Mouse (Mus musculus): ENCODE data around the gene Gm12216. TPM values are rescaled to one million over a fixed set of nuclear protein-coding genes. Genes with fewer than 3 reads are reported as not detected.

Gene Gm12216
- polyA plus RNA-seq, 2 experiments, result 0.43 to 0.74 TPM

GRCm38 (mm10) chr11:53769760-53770124, 89.3 kb downstream of the Gm12216 start, which contains the start of gene Irf1:
Gene Irf1, plus strand, starts transcription at chr11:53770014.
- Histone ChIP-seq H3K9ac (ENCODE audit: low read depth, low read length, severe bottlenecking) (peak within 1 kb of the TSS; percentile 68), H3K4me3 (replicated peaks; ENCODE audit: low read length) (peak within 1 kb of the TSS; percentile 77), H3K4me1 (ENCODE audit: control insufficient read depth, insufficient read depth, low read length) (peaks cover 9% of the 10 kb centered on the region; the same call in 1 of the 2 replicates), H3K27ac (replicated peaks; ENCODE audit: low read depth, low read length) (peak within 1 kb of the TSS; percentile 9), H3K36me3 (ENCODE audit: control insufficient read depth, insufficient read depth, low read length) (peaks cover 13% of the 10 kb centered on the region; the same call in 1 of the 2 replicates), H3K27me3 (ENCODE audit: control insufficient read depth, insufficient read depth, low read length) (no peaks in the 10 kb centered on the region), H3K4me2 (replicated peaks; ENCODE audit: low read depth, low read length, severe bottlenecking) (peak within 1 kb of the TSS; percentile 82), H3K9me3 (ENCODE audit: control insufficient read depth, low read length) (no peaks in the 10 kb centered on the region)
- ATAC-seq (ENCODE audit: low FRiP score, low read depth), result peak; percentile 93
- under 1% methylated on average over 36 of the region's 40 CpGs for WGBS
- TF ChIP-seq POLR2A (IDR thresholded peaks at IDR 0.05; ENCODE audit: borderline replicate concordance, extremely low read depth, insufficient read depth, insufficient read length), result peak; percentile 64; the same call in 1 of the 2 replicates
- DNase-seq (ENCODE audit: low spot score), result peak; percentile 89

GRCm38 (mm10) chr11:53769185-53769576, 89.9 kb downstream of the Gm12216 start:
- 55% methylated on average over 12 of the region's 12 CpGs for WGBS
- H3K4me3 ChIP-seq (replicated peaks; ENCODE audit: low read length), result peak overlapping the region; percentile 77
- H3K27me3 ChIP-seq (ENCODE audit: control insufficient read depth, insufficient read depth, low read length), result no peaks in the 10 kb centered on the region
- peak overlapping the region; percentile 82 for H3K4me2 ChIP-seq (replicated peaks; ENCODE audit: low read depth, low read length, severe bottlenecking)
- no peaks in the 10 kb centered on the region for H3K9me3 ChIP-seq (ENCODE audit: control insufficient read depth, low read length)
- H3K4me1 ChIP-seq (ENCODE audit: control insufficient read depth, insufficient read depth, low read length), result peaks cover 10% of the 10 kb centered on the region; the same call in 1 of the 2 replicates
- no peak overlapping the region for H3K27ac ChIP-seq (replicated peaks; ENCODE audit: low read depth, low read length)
- DNase-seq (ENCODE audit: low spot score) (no peak), ATAC-seq (ENCODE audit: low FRiP score, low read depth) (no peak)
- H3K36me3 ChIP-seq (ENCODE audit: control insufficient read depth, insufficient read depth, low read length), result 0 out of 2 replicates have a peak, but pooled peaks cover 8% of the 10 kb centered on the region
- no peak for TF ChIP-seq POLR2A (IDR thresholded peaks at IDR 0.05; ENCODE audit: borderline replicate concordance, extremely low read depth, insufficient read depth, insufficient read length)
- H3K9ac ChIP-seq (ENCODE audit: low read depth, low read length, severe bottlenecking), result no peak overlapping the region

GRCm38 (mm10) chr11:53768422-53769184, 90.5 kb downstream of the Gm12216 start:
- no peaks in the 10 kb centered on the region for H3K9me3 ChIP-seq (ENCODE audit: control insufficient read depth, low read length)
- ATAC-seq (ENCODE audit: low FRiP score, low read depth) (no peak), DNase-seq (ENCODE audit: low spot score) (no peak)
- H3K4me1 ChIP-seq (ENCODE audit: control insufficient read depth, insufficient read depth, low read length), result peaks cover 12% of the 10 kb centered on the region
- WGBS, result 68% methylated on average over 13 of the region's 13 CpGs
- no peak overlapping the region for H3K4me3 ChIP-seq (replicated peaks; ENCODE audit: low read length)
- H3K27me3 ChIP-seq (ENCODE audit: control insufficient read depth, insufficient read depth, low read length), result no peaks in the 10 kb centered on the region
- no peak overlapping the region for H3K27ac ChIP-seq (replicated peaks; ENCODE audit: low read depth, low read length)
- no peak overlapping the region for H3K4me2 ChIP-seq (replicated peaks; ENCODE audit: low read depth, low read length, severe bottlenecking)
- H3K36me3 ChIP-seq (ENCODE audit: control insufficient read depth, insufficient read depth, low read length), result 0 out of 2 replicates have a peak, but pooled peaks cover 2% of the 10 kb centered on the region
- H3K9ac ChIP-seq (ENCODE audit: low read depth, low read length, severe bottlenecking), result no peak overlapping the region
- no peak for TF ChIP-seq POLR2A (IDR thresholded peaks at IDR 0.05; ENCODE audit: borderline replicate concordance, extremely low read depth, insufficient read depth, insufficient read length)

GRCm38 (mm10) chr11:53764581-53764980, 94.5 kb downstream of the Gm12216 start:
- DNase-seq (ENCODE audit: low spot score) (no peak), ATAC-seq (ENCODE audit: low FRiP score, low read depth) (no peak)
- H3K9ac ChIP-seq (ENCODE audit: low read depth, low read length, severe bottlenecking), result no peak overlapping the region
- peaks cover 40% of the 10 kb centered on the region for H3K4me1 ChIP-seq (ENCODE audit: control insufficient read depth, insufficient read depth, low read length)
- no peak for TF ChIP-seq POLR2A (IDR thresholded peaks at IDR 0.05; ENCODE audit: borderline replicate concordance, extremely low read depth, insufficient read depth, insufficient read length)
- H3K27me3 ChIP-seq (ENCODE audit: control insufficient read depth, insufficient read depth, low read length), result no peaks in the 10 kb centered on the region
- peak overlapping the region; percentile 84; the same call in 1 of the 2 replicates for H3K27ac ChIP-seq (replicated peaks; ENCODE audit: low read depth, low read length)
- no peaks in the 10 kb centered on the region for H3K9me3 ChIP-seq (ENCODE audit: control insufficient read depth, low read length)
- no peak overlapping the region for H3K4me3 ChIP-seq (replicated peaks; ENCODE audit: low read length)
- H3K4me2 ChIP-seq (replicated peaks; ENCODE audit: low read depth, low read length, severe bottlenecking), result 0 out of 2 replicates have a peak overlapping the region, but pooled peaks have one; percentile 74
- WGBS, result 49% methylated on average over 5 of the region's 5 CpGs
- no peaks in the 10 kb centered on the region for H3K36me3 ChIP-seq (ENCODE audit: control insufficient read depth, insufficient read depth, low read length)

GRCm38 (mm10) chr11:53763496-53764140, 95.4 kb downstream of the Gm12216 start:
- ATAC-seq (ENCODE audit: low FRiP score, low read depth) (peak; percentile 88), DNase-seq (ENCODE audit: low spot score) (peak; percentile 80)
- Histone ChIP-seq H3K9ac (ENCODE audit: low read depth, low read length, severe bottlenecking) (peak overlapping the region; percentile 62), H3K4me3 (replicated peaks; ENCODE audit: low read length) (peak overlapping the region; percentile 37), H3K27me3 (ENCODE audit: control insufficient read depth, insufficient read depth, low read length) (no peaks in the 10 kb centered on the region), H3K9me3 (ENCODE audit: control insufficient read depth, low read length) (no peaks in the 10 kb centered on the region), H3K4me2 (replicated peaks; ENCODE audit: low read depth, low read length, severe bottlenecking) (peak overlapping the region; percentile 74), H3K36me3 (ENCODE audit: control insufficient read depth, insufficient read depth, low read length) (no peaks in the 10 kb centered on the region), H3K27ac (replicated peaks; ENCODE audit: low read depth, low read length) (peak overlapping the region; percentile 84), H3K4me1 (ENCODE audit: control insufficient read depth, insufficient read depth, low read length) (peaks cover 41% of the 10 kb centered on the region)
- 4% methylated on average over 27 of the region's 33 CpGs for WGBS
- peak; percentile 78; the same call in 1 of the 2 replicates for TF ChIP-seq POLR2A (IDR thresholded peaks at IDR 0.05; ENCODE audit: borderline replicate concordance, extremely low read depth, insufficient read depth, insufficient read length)

Data from limb, embryonic 14.5 days (tissue).